Mouse (Mus musculus) frontal cortex, postnatal 25 days (tissue): ENCODE data around the gene F830045P16Rik.
A peak's percentile ranks its signal among the peaks of the same experiment; 100 is the strongest.

Experiments
- DNase-seq, 2 experiments: peaks; one replicate each; pipeline ENCODE4 v3.0.0; 2022; ENCODE audit warnings: low spot score in 2 of 2

The F830045P16Rik gene

DNA sequence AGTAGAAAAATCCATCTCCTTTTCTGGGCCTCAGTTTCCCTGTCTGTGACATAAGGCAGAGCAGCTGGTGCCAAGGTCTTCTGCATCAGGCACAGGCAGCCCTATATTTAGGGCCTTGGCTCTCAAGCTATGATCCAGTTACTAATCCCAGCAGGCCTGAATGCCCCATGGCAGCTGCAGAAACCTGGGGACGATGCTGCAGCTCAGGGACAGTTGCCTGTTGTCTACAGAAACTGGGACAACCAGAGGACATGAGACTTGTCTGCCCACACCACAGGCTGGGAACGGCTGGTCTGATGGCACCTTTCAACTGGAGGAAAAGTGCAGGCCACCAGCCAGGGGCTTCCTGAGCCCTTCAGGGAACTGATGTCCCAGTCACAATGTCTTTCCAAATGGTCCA, at the start of gene F830045P16Rik:
F830045P16Rik (minus strand) TSS at position 226 of the 400 bp plus-strand sequence.
- no peak for DNase-seq

DNA sequence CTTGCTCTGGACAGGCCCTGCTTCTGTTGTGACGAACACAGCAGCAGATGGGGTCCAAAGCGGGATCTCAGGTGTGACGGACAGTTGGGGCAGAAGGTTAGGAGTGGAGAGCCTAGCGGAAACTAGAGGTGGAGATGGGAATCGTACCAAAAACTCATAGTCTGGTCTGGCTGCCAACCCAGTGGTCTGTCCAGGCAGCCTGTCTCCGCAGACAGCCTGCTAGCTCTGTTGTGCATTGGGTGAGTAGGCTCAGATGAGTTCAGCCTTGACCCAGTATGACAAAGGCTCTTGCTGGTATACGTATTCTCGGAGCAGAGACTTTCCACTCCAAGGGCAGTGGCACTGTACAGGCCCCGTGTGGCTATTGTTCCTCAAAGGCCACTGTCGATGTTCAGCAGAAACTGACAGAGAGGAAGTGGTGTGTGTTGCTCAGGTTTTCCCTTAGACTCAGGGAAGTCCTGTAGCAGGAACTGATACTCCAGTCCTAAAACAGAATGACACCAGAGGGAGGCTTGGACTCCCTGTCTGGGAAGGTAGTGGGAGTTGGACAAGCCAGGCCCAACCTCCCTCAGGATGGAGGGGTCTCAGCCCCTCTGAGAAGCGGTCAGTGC, 49.6 kb upstream of the F830045P16Rik start:
- DNase-seq = no peak

DNA sequence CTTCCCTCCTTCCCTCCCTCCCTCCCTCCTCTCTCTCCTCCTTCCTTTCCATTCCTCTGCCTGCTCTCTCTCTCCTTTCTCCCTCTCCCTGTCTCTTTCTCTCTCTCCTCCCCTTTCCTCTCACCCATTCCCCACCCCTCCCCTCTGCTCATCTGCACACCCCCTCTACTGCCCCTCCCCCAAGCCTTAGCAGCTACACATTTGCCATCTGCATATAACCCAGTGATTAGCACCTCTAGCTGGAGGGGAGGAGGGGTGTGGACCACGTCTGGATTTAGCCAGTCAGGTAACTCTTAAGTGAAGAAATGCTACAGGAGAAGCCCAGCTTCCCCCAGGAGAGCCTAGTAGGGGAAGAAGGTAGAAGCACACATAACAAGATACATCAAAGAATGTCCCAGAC, 48.5 kb upstream of the F830045P16Rik start:
- no peak for DNase-seq

DNA sequence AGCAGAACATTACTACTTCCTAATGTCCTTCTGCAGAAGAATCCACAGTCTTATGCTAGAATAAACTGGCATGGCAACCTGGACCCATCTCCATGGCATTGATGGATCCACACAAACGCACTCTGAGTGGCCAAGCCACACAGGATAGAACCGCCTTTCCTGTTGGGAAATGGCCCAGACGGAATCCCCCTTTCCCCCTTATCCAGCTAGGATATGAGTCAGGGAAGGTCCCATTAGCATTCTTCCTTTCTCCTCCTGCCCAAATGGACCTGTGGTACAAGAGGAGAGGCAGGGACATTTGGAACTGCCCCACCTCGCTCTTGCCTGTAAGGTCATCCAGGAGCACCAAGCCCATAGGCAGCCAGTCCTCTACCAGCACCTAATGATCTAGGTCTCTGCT, 45.9 kb upstream of the F830045P16Rik start:
- no peak for DNase-seq

DNA sequence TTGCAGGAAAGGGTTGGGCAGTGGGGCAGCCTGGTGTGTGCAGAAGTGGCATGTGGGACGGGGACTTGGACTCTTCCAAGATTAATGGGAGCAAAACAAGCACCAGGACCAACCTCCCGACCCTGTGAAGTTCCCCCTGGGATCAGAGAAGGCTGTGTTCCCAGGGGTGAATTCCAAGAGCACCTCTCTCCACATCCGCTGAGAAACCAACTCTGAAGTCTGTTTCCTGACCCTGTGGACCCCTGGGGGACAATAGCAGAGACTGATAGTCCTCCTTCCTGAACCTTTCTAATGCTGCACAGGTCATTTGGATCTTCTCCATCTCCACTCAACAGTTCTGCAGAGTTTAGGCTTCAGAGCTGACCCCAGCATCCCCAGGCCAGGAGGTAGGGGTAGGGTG, 45.4 kb upstream of the F830045P16Rik start:
- DNase-seq = no peak

DNA sequence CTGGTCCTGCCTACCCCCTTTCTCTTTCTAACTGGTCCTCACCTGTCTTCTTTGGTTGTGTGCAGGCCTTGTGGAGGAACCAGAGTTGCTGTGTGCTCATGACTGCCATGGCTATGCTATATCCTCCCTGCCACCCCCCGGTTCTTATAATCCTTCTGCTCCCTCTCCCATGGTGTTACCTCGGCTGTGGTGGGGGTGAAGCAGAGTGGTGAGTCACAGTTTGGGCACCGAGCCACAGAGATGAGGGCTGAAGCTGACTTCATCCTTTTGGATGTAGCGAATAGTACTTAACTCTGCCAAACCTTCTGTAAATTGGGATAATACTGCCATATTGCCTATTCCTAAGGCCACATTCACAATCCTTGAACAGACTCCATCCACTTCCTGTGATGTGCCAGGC, 44.3 kb upstream of the F830045P16Rik start:
- DNase-seq = peak in 1 of 2 experiments; percentile 61

DNA sequence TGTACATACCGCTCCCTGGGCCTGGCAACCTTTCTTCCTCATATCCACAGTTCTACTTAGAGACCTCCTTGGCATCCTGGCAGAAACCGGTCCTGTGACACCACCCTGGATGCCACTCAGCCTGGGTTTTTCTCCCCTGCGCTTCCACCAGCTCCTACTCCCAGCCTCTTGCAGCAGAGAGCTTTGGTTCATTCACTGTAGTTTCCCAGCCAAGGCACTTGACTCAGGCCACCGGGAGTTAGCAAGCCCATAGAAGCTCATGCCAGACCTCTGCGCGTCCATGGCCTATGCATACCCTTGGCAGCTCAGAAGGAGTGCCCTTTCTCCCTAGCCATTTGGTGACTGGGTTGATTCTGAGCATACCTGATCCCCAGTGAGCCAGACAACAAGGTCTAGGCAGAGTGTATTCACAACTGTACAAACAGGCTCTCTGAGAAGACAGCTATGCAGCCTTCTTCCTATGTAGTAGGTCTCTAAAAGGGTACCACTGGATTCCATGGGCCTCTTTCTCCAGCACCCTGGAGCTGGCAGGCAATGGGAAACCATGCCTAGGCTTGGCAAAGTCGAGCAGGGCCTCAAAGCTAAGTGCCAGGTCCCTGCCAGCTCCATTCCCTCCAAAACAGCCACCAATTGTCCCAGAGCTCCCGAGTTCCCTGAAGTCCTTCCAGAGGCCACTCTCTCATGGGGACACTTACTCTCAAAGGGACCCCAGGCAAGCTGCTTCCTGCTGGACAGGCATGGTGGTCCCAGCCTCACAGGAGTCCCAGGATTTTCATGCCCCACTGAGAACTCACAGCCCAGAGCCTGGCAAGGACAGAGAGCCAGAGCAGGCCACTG, 40.4 kb upstream of the F830045P16Rik start:
- no peak for DNase-seq

DNA sequence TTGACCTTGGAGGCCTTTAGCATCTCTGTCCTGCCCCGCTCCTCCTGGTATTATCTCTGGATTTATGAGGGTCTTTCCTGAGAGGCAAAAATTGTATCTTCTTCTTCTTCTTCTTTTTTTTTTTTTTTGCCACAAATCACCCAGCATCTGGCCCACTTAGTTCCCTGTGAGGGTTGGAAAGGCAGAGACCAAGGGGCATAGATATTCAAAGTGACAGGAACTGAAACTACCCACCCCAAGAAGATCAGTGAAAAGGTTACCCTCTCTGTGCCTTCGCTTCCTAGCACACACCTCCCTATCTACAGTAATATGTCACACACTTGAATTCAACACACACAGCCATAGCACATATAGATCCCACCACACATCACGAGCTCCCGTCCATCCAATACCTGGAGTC, 38.7 kb upstream of the F830045P16Rik start:
- DNase-seq = no peak

DNA sequence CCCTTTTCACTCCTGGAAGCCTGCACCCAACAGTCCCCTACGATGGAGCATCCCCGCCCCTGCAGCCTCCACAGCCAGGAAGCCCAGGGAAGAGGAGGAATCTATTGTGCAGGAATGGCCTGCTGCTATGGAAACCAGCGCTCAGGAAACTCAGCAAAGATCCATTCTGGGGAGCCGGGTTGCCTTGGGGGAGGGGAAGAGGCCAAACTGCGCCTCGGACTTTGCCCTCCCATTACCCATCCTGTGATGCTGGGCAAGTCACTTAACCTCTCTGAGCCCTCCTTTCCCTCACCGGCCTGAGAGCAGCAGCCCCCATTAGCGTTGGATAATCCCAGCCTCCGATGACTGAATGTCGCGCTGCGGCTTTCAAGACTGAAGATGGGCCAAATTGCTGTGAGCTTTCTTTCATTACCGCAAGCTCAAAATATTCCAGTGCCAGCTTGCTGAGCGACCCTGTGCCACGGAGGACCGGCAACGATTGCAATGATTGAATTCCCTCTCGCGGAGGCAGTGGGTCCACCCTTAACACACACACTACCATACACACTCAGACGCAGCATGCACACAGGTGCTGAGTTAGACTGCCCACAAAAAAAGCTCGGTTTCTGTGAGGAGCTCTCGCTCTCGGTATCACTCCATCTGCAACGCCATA, 38.1 kb upstream of the F830045P16Rik start:
- peak in 1 of 2 experiments; percentile 68 for DNase-seq

DNA sequence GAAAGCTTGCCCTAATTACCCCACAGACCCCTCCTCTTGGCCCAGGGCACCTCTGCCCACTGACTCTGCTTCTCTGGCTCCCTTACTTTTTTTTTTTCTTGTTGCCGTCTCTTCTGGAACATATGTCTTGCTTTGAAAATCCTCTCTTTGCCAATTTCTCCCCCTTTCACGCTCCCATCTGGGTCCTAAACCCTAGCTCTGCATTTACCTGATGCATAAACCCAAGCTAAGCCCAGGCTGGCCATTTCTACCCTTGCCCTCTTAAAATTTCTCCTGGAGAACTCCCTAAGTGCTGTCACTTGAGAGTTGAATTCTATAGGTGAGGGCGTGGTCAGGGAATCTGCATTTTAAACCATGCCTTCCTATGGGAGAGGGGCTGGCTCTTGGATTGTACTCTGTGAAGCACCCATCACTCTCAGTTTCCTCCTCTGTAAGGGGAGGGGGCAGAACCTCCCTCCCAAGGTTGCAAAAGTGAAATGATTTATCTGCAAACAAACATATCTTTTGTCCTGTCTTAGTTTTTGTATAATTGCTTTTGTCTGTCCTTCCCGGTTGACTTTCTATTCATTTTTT, 37.4 kb upstream of the F830045P16Rik start:
- no peak for DNase-seq

DNA sequence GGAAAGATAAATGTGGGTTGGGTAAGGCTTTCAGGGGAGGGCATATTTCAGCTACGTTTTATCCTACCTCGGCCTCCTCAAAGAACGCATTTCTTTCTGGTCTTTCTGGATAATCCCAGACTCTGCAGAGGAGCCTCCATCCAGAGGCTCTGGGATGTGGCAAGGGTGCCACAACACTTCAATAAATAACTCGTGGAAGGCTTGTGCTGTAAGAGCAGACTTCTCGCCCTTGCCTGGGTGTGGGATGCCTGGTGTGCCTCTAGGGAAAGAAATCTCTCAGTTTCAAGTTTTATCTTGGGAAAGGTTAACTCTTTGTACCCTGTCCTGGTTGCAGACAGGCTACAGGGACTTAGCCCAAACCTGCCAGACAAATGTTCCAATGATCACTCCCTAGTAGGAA, 33.2 kb upstream of the F830045P16Rik start:
- no peak for DNase-seq

DNA sequence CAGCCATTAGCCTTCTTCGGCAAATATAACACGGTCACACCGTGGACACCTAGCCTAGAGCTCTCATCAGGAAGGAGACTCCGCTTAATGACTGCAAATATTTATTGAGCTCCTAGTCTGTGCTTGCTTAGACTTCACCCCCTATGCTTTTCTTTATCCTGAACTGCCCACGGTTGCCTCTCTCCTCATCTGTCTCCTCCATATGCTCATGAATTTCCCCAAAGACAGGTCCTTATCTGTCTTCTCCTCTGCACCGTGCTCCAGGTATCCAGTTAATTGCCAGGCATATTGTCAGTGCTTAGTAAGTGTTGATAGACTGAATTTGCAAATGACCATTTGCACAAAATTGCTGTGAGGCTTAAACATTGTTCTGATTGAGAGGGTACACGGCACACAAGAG, 32.7 kb upstream of the F830045P16Rik start:
- no peak for DNase-seq

DNA sequence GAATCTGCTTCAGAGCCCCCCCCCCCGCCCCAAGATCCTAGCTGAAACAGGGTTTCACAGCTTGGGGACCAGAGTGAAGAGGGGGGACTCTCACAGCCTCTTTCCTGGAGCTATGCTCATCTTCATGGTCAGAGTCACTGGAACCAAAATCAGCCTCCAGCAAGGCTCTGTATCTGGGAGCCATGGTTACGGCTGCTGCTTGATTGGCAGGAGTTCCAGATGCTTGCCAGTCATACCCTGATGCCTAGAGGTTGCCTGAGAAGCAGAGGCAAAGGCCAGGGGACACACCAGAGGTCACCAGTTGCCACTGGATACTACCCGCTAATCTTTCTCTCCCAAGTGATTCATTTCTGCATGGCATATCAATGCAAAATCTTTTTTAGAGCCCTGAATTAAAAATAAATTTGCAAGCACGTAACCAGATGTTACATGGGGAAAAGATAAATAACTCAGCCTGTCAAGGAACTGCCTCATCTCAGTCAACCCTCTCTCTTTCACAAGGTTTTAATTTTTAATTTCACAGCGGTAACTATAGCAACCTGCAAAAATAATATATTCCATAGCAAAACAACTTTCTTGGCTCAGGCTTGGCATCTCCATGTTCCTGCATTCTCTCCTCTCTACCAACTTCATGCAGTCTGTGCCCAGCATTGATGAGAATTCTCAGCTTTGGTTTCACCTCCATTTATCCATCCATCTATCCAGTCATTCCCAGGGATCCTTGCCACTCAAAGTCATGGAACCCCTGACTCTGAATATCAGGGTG, 27.7 kb upstream of the F830045P16Rik start:
- DNase-seq = no peak

DNA sequence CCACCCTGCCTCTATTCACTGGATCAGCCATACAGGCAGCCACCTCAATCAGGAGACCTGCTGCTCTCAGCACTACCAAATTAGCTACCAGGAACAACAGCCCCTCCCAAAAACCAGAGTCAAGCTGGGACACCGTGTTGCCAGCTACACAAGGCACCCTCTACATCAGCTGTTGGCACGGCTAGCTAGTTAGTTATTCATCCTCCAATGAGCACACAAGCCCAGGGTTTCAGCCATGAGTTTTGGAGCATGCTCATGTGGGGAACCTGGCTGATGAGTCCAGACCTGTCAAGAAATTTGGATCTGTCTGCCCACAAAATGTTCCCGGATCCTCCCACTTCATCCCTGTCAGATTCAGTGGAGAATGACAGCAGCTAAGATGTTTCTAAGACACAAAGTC, 25.4 kb upstream of the F830045P16Rik start:
- DNase-seq = no peak

DNA sequence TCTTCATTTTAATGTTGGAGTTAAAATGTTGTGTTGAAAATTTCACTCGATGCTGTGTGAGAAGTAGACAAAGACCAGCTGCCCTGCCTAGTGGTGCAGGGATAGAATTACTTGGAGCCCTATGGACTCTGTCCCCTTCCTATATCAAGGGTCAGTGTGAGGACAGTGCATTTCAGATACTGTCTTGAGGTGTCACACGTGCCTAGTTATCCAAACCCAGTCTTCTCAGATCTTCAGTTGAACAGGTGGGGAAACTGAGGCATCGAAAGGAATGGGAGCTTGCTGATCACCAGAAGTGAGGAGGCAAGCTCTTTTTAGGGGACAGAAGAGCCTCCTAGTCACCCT, 22.4 kb upstream of the F830045P16Rik start:
- DNase-seq = no peak

DNA sequence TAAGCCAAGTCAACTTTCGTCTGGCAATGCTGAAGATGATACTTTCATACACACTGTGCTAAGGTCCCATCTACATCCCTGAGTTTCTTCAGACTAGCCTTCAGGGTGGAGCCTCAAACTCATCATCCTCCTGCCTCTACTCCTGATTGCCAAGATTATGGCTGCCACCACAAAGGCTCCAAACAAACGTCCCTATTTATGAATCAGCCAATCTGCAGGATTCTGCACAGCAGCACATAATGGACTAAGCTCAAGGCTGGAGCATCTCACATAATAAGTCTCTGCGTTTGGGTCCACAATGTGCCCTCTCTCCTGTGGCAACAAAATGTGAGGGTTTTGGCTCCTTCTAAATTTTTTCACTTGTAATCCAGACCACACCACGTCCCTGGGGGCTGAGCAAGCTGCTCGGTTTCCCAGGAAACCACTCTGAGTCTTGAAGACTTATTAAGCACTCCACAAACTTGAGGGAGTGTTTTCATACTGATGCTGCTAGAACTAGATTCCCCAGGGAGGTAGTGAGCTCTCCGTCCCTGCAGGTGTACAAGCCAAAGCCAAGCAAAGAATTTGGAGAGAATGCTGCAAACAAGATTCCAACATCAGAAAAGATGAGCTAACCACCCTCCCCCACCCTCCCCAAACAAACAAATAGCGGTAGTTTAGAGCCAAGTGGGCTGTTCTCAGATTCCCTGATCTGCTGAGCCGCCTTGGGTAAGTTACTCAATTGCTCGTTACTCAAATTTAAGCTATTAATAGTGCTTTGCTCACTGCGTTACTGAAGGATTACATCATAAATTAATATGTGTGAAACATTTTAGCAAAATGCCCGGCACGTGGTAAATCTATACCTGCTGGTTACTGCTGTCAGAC, 21.8 kb upstream of the F830045P16Rik start:
- DNase-seq = no peak

DNA sequence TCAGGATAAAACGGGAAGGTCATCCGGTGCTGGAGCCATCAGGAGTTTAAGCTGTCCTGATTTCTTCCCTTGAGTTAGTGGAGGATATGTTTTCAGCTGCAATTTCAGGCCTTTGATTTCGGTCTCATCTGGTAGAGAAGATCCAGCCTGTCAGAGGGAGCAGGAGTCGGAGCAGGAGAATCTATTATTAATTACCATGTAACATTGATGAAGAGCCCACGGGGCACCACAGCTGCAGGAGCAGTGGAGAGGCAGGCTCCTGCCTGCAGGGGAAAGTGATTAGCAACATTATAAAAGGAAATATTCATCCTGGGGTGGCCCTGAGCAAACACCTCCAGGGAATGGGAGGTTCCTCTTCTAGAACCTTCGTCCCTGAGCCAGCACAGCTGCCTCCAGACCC, 19.7 kb upstream of the F830045P16Rik start:
- DNase-seq = no peak

DNA sequence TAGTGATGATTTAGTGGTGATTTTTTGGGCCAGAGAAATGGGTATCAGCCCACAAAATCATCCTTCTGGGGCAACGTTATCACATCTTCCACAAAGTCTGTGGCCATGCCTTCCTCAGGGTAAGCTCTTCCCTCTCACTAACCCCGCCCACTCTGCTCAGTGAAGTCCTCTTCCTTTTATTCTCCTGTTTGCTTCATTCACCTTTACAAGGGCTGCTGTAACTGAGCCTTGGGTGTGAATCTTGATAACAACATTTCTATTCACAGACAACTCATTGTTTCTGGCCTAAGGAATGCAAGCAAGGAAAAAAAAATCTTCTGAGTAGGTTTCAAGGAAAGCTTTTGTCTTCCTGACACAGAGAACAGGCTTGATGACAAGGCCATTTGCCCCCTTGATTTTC, 14.4 kb upstream of the F830045P16Rik start:
- DNase-seq = no peak

DNA sequence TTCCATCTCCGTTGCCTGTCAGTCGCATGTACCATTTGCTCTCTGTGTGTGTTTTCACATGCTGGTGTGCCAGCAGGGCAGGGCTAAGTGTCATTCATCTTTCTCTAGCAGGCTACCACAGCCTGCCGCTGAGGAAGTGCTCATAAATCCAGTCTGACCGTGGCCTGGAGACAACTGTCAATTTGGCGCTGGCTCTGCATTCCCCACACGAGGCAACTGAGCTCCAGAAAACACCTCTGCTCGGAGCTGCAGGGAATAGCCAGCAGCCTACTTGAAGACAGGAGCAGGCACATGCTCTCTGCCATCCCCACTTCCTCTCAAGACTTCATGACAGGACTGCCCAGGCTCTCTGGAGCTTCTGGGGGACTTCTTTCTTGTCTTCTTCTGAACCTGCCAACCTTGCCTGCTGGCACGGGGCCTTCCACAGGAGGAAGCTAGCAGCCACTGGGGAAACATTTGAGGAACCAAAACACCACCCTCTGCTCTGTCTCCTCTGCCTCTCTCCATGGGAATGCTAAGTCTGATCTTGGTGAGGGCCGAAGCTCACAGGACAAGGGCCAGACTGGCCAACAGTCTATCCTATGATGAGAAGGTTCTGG, 13.2 kb upstream of the F830045P16Rik start:
- no peak for DNase-seq

DNA sequence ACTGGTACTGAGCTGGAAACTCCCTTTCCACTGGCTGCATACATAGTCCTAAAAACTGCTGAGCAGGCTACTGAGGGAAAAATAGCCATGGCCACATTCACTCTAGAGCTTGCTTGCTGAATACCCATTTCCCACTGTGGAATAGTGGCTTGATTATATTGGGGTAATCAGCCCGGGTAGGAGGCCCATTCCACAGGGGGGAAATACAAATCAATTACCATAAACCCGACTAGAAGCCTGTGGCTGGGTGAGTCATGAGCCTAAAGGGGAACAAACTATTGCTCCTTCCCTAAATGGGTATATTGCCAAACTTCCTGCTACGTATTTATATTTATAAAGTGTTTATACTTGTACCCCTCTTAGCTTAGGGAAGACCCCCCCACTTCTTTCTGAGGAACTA, 10.4 kb upstream of the F830045P16Rik start:
- DNase-seq = no peak

DNA sequence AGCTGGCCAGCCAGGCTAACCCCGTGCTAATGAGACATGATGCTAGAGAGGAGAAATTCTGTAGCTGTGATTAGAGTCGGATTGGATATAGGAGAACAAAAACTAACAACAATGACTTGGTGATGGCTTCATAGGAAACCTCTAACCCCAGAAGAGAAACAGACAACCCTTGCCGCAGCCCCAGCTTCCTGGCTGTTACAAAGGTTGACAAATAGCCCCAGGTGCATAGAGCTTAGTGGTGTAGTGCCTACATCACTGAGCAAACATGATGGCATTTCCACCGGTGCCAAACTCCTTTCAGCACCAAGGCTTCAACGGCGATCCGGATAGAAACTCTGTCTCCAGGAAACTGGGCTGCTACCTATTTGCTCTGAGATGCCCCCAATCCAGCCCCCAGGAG, 9.2 kb upstream of the F830045P16Rik start:
- DNase-seq = no peak
